Mouse (Mus musculus) thymus, adult 18-20 months (tissue): ENCODE measurements at regions not wholly inside any gene's neighbourhood (a gene's known extent, or its start where the extent isn't known, plus 50 kb on each side); places are given as distances from the start of the nearest gene placed in this dataset.

Experiments used
- DNase-seq, 2 experiments: peaks; one replicate each; pipeline ENCODE4 v3.0.0; 2022; ENCODE audit warnings: mixed read lengths in 2 of 2

GRCm38 (mm10) chr16:5672871-5673270 lies 212.3 kb upstream of the Rbfox1 start:
- DNase-seq: no peak

- DNase-seq: no peak
These were observed 216.7 kb upstream of the Rbfox1 start for GRCm38 (mm10) chr16:5668403-5668967.

GRCm38 (mm10) chr16:5661918-5662317 lies 223.2 kb upstream of the Rbfox1 start:
- no peak for DNase-seq

GRCm38 (mm10) chr16:5651551-5651950 lies 233.6 kb upstream of the Rbfox1 start:
- no peak for DNase-seq

- no peak for DNase-seq
These were observed 234.2 kb upstream of the Rbfox1 start for GRCm38 (mm10) chr16:5651002-5651401.

GRCm38 (mm10) chr16:5639956-5640355 lies 245.2 kb upstream of the Rbfox1 start:
- DNase-seq: no peak

- no peak for DNase-seq
These were observed 255.2 kb upstream of the Rbfox1 start for GRCm38 (mm10) chr16:5629996-5630395.

GRCm38 (mm10) chr16:5627910-5628309 lies 257.2 kb upstream of the Rbfox1 start:
- no peak for DNase-seq

GRCm38 (mm10) chr16:5627117-5627909 lies 257.8 kb upstream of the Rbfox1 start:
- DNase-seq: no peak

GRCm38 (mm10) chr16:5625159-5625558 lies 260.0 kb upstream of the Rbfox1 start:
- DNase-seq: no peak

GRCm38 (mm10) chr16:5620566-5620965 lies 264.6 kb upstream of the Rbfox1 start:
- no peak for DNase-seq

GRCm38 (mm10) chr16:5616356-5616755 lies 268.8 kb upstream of the Rbfox1 start:
- DNase-seq: no peak

GRCm38 (mm10) chr16:5595359-5595758 lies 289.8 kb upstream of the Rbfox1 start:
- no peak for DNase-seq

GRCm38 (mm10) chr16:5578333-5578732 lies 306.8 kb upstream of the Rbfox1 start:
- no peak for DNase-seq

GRCm38 (mm10) chr16:5572780-5573179 lies 312.4 kb upstream of the Rbfox1 start:
- no peak for DNase-seq

- no peak for DNase-seq
These were observed 314.5 kb upstream of the Rbfox1 start for GRCm38 (mm10) chr16:5570619-5571018.

GRCm38 (mm10) chr16:5569101-5569500 lies 313.3 kb upstream of the Eef2kmt start:
- no peak for DNase-seq

GRCm38 (mm10) chr16:5549026-5549425 lies 293.2 kb upstream of the Eef2kmt start:
- no peak for DNase-seq

- no peak for DNase-seq
These were observed 292.8 kb upstream of the Eef2kmt start for GRCm38 (mm10) chr16:5548602-5549001.

- no peak for DNase-seq
These were observed 291.0 kb upstream of the Eef2kmt start for GRCm38 (mm10) chr16:5546808-5547207.

- no peak for DNase-seq
These were observed 290.0 kb upstream of the Eef2kmt start for GRCm38 (mm10) chr16:5545801-5546200.

GRCm38 (mm10) chr16:5544436-5544835 lies 288.7 kb upstream of the Eef2kmt start:
- no peak for DNase-seq

GRCm38 (mm10) chr16:5538836-5539510 lies 283.2 kb upstream of the Eef2kmt start:
- no peak for DNase-seq
